Mouse (Mus musculus): Measurements from ENCODE around the gene Trak1. TPM values are rescaled to one million over a fixed set of nuclear protein-coding genes. Genes with fewer than 3 reads are reported as not detected.

Gene Trak1
- total RNA-seq, 2 experiments from 2014 or later = 25.3 to 29.7 TPM

- no peak for ATAC-seq (replicated peaks; ENCODE audit: poor library complexity, severe bottlenecking)
Observed at GRCm38 (mm10) chr9:121387539-121388272, 90.4 kb downstream of the Trak1 start.

- no peak for ATAC-seq (replicated peaks; ENCODE audit: poor library complexity, severe bottlenecking)
Observed at GRCm38 (mm10) chr9:121388273-121388931, 91.1 kb downstream of the Trak1 start.

GRCm38 (mm10) chr9:121389258-121389657 lies 92.0 kb downstream of the Trak1 start:
- ATAC-seq (replicated peaks; ENCODE audit: poor library complexity, severe bottlenecking) = no peak

- ATAC-seq (replicated peaks; ENCODE audit: poor library complexity, severe bottlenecking) = peak; percentile 49; the same call in 1 of the 2 replicates
Observed at GRCm38 (mm10) chr9:121391898-121392297, 94.6 kb downstream of the Trak1 start.

GRCm38 (mm10) chr9:121392427-121392826 lies 95.1 kb downstream of the Trak1 start:
- peak; percentile 54; the same call in 1 of the 2 replicates for ATAC-seq (replicated peaks; ENCODE audit: poor library complexity, severe bottlenecking)

- ATAC-seq (replicated peaks; ENCODE audit: poor library complexity, severe bottlenecking) = peak; percentile 37; the same call in 1 of the 2 replicates
Observed at GRCm38 (mm10) chr9:121393104-121393503, 95.8 kb downstream of the Trak1 start.

- ATAC-seq (replicated peaks; ENCODE audit: poor library complexity, severe bottlenecking) = no peak
Observed at GRCm38 (mm10) chr9:121394882-121395281, 97.6 kb downstream of the Trak1 start.

- no peak for ATAC-seq (replicated peaks; ENCODE audit: poor library complexity, severe bottlenecking)
Observed at GRCm38 (mm10) chr9:121395812-121396211, 98.5 kb downstream of the Trak1 start.

GRCm38 (mm10) chr9:121398100-121398760 lies 100.9 kb downstream of the Trak1 start:
- no peak for ATAC-seq (replicated peaks; ENCODE audit: poor library complexity, severe bottlenecking)

- ATAC-seq (replicated peaks; ENCODE audit: poor library complexity, severe bottlenecking) = no peak
Observed at GRCm38 (mm10) chr9:121398761-121399160, 101.5 kb downstream of the Trak1 start.

GRCm38 (mm10) chr9:121400608-121401007 lies 103.3 kb downstream of the Trak1 start:
- no peak for ATAC-seq (replicated peaks; ENCODE audit: poor library complexity, severe bottlenecking)

- ATAC-seq (replicated peaks; ENCODE audit: poor library complexity, severe bottlenecking) = no peak
Observed at GRCm38 (mm10) chr9:121403157-121403671, 105.9 kb downstream of the Trak1 start.

GRCm38 (mm10) chr9:121403699-121404098 lies 106.4 kb downstream of the Trak1 start:
- ATAC-seq (replicated peaks; ENCODE audit: poor library complexity, severe bottlenecking) = no peak

GRCm38 (mm10) chr9:121405088-121405681 lies 107.9 kb downstream of the Trak1 start:
- ATAC-seq (replicated peaks; ENCODE audit: poor library complexity, severe bottlenecking) = no peak

GRCm38 (mm10) chr9:121405792-121406191 lies 108.5 kb downstream of the Trak1 start:
- ATAC-seq (replicated peaks; ENCODE audit: poor library complexity, severe bottlenecking) = no peak

GRCm38 (mm10) chr9:121414237-121414636 lies 116.9 kb downstream of the Trak1 start:
- no peak for ATAC-seq (replicated peaks; ENCODE audit: poor library complexity, severe bottlenecking)

GRCm38 (mm10) chr9:121415626-121416241 lies 118.4 kb downstream of the Trak1 start:
- ATAC-seq (replicated peaks; ENCODE audit: poor library complexity, severe bottlenecking) = no peak

GRCm38 (mm10) chr9:121416460-121416859 lies 119.2 kb downstream of the Trak1 start:
- ATAC-seq (replicated peaks; ENCODE audit: poor library complexity, severe bottlenecking) = no peak

GRCm38 (mm10) chr9:121416872-121417637 lies 119.8 kb downstream of the Trak1 start:
- no peak for ATAC-seq (replicated peaks; ENCODE audit: poor library complexity, severe bottlenecking)
